Mouse (Mus musculus) testis, adult 2 months (tissue): Measurements from ENCODE around the gene Hmbs.

Experiments
- CTCF ChIP-seq: fragments of 200-500 bp; IDR thresholded peaks from 2 replicates; pipeline ENCODE4 v1.5.1; 2012; ENCODE audit warnings: low read depth, mild to moderate bottlenecking, inconsistent platforms, low read length, moderate library complexity; ENCODE audit not compliant: control insufficient read depth, insufficient read depth, insufficient replicate concordance
- POLR2A ChIP-seq: fragments of 200-500 bp; IDR thresholded peaks from 2 replicates; pipeline ENCODE4 v1.6.1; 2012; ENCODE audit warnings: low read depth, mild to moderate bottlenecking, inconsistent platforms, low read length, moderate library complexity; ENCODE audit not compliant: control insufficient read depth

DNA sequence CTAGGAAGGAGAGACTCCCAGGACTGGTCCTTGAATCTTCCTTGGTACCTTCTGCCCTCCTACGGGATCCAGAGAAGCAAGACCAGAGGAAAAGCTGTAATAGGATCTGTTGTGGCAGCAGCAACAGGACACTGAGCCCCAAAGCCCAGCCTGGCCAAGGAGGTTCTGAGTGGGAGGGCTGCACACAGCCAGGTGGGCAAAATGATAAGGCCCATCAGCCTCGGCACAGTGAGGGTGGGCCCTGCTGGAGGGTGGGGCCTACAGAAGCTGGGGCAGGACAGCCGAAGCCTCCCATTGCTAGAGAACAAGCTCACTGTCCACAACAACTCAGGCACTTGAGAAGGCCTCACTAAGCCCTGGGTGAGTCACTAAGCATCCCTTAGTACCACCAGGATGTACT, 1.9 kb downstream of the Hmbs start:
- TF ChIP-seq CTCF (no peak), POLR2A (no peak)
